Mouse (Mus musculus) liver, embryonic 14 days (tissue): ENCODE data around the gene Mccc2. TPM values are rescaled to one million over a fixed set of nuclear protein-coding genes. Genes with fewer than 3 reads are reported as not detected.

Experiments
- polyA plus RNA-seq: library from polyadenylated mRNA; depleted of rRNA; stranded (reverse); fragments of >200 nt; gene quantifications from 2 replicates; pipeline ENCODE4 v1.2.3, GENCODE M21; 2012; rRNA removed

The Mccc2 gene
- polyA plus RNA-seq: 7.6 and 8.0 TPM in 2 replicates

GRCm38 (mm10) chr13:100014906-100015895 is at the start of gene Mccc2:
TSS of gene Mccc2 (minus strand) at chr13:100015639.

GRCm38 (mm10) chr13:99900965-99901364 is 114.5 kb downstream of the Mccc2 start, which contains the start of gene Cartpt:
TSS of gene Cartpt (minus strand) at chr13:99901091.

Other genes starting within 250 kb of the Mccc2 start
- not detected in 2 replicates for gene Cartpt, start 114.5 kb downstream of the Mccc2 start, polyA plus RNA-seq
- gene Bdp1, start 88.4 kb upstream of the Mccc2 start, polyA plus RNA-seq: 6.2 and 7.2 TPM in 2 replicates
- 10.2 and 11.0 TPM in 2 replicates for gene Serf1, start 92.4 kb upstream of the Mccc2 start, polyA plus RNA-seq
- gene Smn1, start 109.2 kb upstream of the Mccc2 start, polyA plus RNA-seq: 27.0 and 30.0 TPM in 2 replicates
- 1.7 and 2.5 TPM in 2 replicates for gene Naip2, start 186.5 kb upstream of the Mccc2 start, polyA plus RNA-seq
- gene Naip5, start 230.7 kb upstream of the Mccc2 start, polyA plus RNA-seq: 0.78 and 1.0 TPM in 2 replicates